ENCODE assay signal across 9 mouse cellular contexts in the genomic region with DNA sequence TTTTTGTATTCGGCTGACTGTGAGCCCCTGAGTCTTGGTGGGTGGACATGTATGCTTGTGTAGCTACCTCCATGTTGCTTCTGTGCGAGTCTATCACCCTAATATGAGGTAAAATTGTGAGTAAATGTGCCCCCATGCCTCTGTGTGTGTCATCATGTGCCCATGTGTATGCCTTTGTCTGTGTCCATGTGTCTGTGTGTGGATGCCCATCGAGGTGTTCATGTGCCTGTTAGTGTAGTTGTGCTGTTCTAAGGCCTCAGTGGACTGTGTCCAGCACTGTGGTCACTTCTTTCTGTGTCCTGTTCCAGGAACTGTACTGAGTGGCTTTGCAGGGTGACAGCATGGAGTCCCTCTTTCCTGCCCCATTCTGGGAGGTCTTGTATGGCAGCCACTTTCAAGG. TPM values are rescaled to one million over a fixed set of nuclear protein-coding genes. Genes with fewer than 3 reads are reported as not detected.
A peak's percentile ranks its signal among the peaks of the same experiment; 100 is the strongest.
DNase-seq lines count a peak whose midpoint lies in the region; ATAC-seq and TF ChIP-seq lines count a peak whose summit lies in the region.
"Had no signal": no experiment of that assay in that cellular context is flagged by ENCODE, and none has a peak within 500 bp of the region (broad histone marks: within the 10 kb centered on the region; RNA-seq: fewer than 3 reads in every experiment).

No protein-coding gene starts in this region.

- no peaks in the 10 kb centered on the region for H3K9me3 ChIP-seq in liver, embryonic 12.5 days (replicated peaks)
- H3K9me3 ChIP-seq in liver, postnatal 0 days (ENCODE audit: low read length) = no peaks in the 10 kb centered on the region
- H3K9me3 ChIP-seq in limb, embryonic 10.5 days (replicated peaks) = no peaks in the 10 kb centered on the region
- no peaks in the 10 kb centered on the region for H3K9me3 ChIP-seq in neural tube, embryonic 15.5 days (replicated peaks)
- H3K9me3 ChIP-seq in kidney, embryonic 14.5 days (ENCODE audit: control insufficient read depth, low read length) = no peaks in the 10 kb centered on the region

- H3K4me3 ChIP-seq in liver, embryonic 12.5 days = no peak overlapping the region
- H3K4me3 ChIP-seq in liver, postnatal 0 days (ENCODE audit: low read depth, low read length) = no peak overlapping the region
- H3K4me3 ChIP-seq in limb, embryonic 10.5 days = peak overlapping the region; percentile 33; the same call in 1 of the 2 replicates
- peak overlapping the region; percentile 57 for H3K4me3 ChIP-seq in neural tube, embryonic 15.5 days (replicated peaks)
- no peak overlapping the region for H3K4me3 ChIP-seq in kidney, embryonic 14.5 days (ENCODE audit: low read length)

- no peak for TF ChIP-seq CTCF in liver, postnatal 0 days (IDR thresholded peaks at IDR 0.05; ENCODE audit: low read depth)

- no peaks in the 10 kb centered on the region for H3K36me3 ChIP-seq in liver, embryonic 12.5 days
- no peaks in the 10 kb centered on the region for H3K36me3 ChIP-seq in liver, postnatal 0 days (replicated peaks; ENCODE audit: insufficient read depth, low read length)
- no peaks in the 10 kb centered on the region for H3K36me3 ChIP-seq in limb, embryonic 10.5 days
- H3K36me3 ChIP-seq in neural tube, embryonic 15.5 days = peaks cover 19% of the 10 kb centered on the region
- no peaks in the 10 kb centered on the region for H3K36me3 ChIP-seq in kidney, embryonic 14.5 days (ENCODE audit: control insufficient read depth, insufficient read depth, low read length)

- TF ChIP-seq EP300 in liver, postnatal 0 days (IDR thresholded peaks at IDR 0.05; ENCODE audit: low read depth) = no peak

- H3K4me2 ChIP-seq in liver, embryonic 12.5 days = peak overlapping the region; percentile 17; the same call in 1 of the 2 replicates
- H3K4me2 ChIP-seq in liver, postnatal 0 days (ENCODE audit: low read depth, low read length) = no peak overlapping the region
- H3K4me2 ChIP-seq in neural tube, embryonic 15.5 days = peak overlapping the region; percentile 74
- no peak overlapping the region for H3K4me2 ChIP-seq in kidney, embryonic 14.5 days (replicated peaks; ENCODE audit: low read depth, low read length)

- H3K9ac ChIP-seq in liver, embryonic 12.5 days = no peak overlapping the region
- no peak overlapping the region for H3K9ac ChIP-seq in liver, postnatal 0 days (replicated peaks)
- H3K9ac ChIP-seq in neural tube, embryonic 15.5 days (replicated peaks) = peak overlapping the region; percentile 65
- no peak overlapping the region for H3K9ac ChIP-seq in kidney, embryonic 14.5 days (ENCODE audit: low read depth, low read length)

- peak; percentile 23 to 50 for DNase-seq in cerebellum, postnatal 14 days
- no peak for DNase-seq in cerebellum, adult 18-20 months
- DNase-seq in liver, postnatal 0 days = no peak
- no peak for DNase-seq in limb, embryonic 10.5 days (ENCODE audit: low spot score)
- DNase-seq in urinary bladder, postnatal 36 days (ENCODE audit: low spot score in 2 of 2) = no peak

- no peaks in the 10 kb centered on the region for H3K27me3 ChIP-seq in liver, embryonic 12.5 days (replicated peaks)
- no peaks in the 10 kb centered on the region for H3K27me3 ChIP-seq in liver, postnatal 0 days (ENCODE audit: insufficient read depth, low read length)
- H3K27me3 ChIP-seq in limb, embryonic 10.5 days (ENCODE audit: low read depth, poor library complexity, severe bottlenecking) = no peaks in the 10 kb centered on the region
- no peaks in the 10 kb centered on the region for H3K27me3 ChIP-seq in neural tube, embryonic 15.5 days (replicated peaks)
- H3K27me3 ChIP-seq in kidney, embryonic 14.5 days (ENCODE audit: control insufficient read depth, insufficient read depth, low read length) = no peaks in the 10 kb centered on the region

- H3K27ac ChIP-seq in liver, embryonic 12.5 days = no peak overlapping the region
- H3K27ac ChIP-seq in liver, postnatal 0 days (ENCODE audit: low read depth) = no peak overlapping the region
- H3K27ac ChIP-seq in limb, embryonic 10.5 days = no peak overlapping the region
- peak overlapping the region; percentile 88 for H3K27ac ChIP-seq in neural tube, embryonic 15.5 days (replicated peaks)
- no peak overlapping the region for H3K27ac ChIP-seq in kidney, embryonic 14.5 days (ENCODE audit: low read depth, low read length)

- peaks cover 4% of the 10 kb centered on the region for H3K4me1 ChIP-seq in liver, embryonic 12.5 days
- no peaks in the 10 kb centered on the region for H3K4me1 ChIP-seq in liver, postnatal 0 days (ENCODE audit: insufficient read depth)
- H3K4me1 ChIP-seq in limb, embryonic 10.5 days = peaks cover 4% of the 10 kb centered on the region; the same call in 1 of the 2 replicates
- peaks cover 47% of the 10 kb centered on the region for H3K4me1 ChIP-seq in neural tube, embryonic 15.5 days
- H3K4me1 ChIP-seq in kidney, embryonic 14.5 days (ENCODE audit: control insufficient read depth, insufficient read depth, low read length) = no peaks in the 10 kb centered on the region

- no peak for ATAC-seq in liver, embryonic 12.5 days
- no peak for ATAC-seq in liver, postnatal 0 days
- peak; percentile 21; the same call in 1 of the 2 replicates for ATAC-seq in neural tube, embryonic 15.5 days (ENCODE audit: low FRiP score)
- ATAC-seq in kidney, embryonic 14.5 days (ENCODE audit: low FRiP score, low TSS enrichment) = no peak

- WGBS in liver, embryonic 12.5 days (ENCODE audit: insufficient replicate concordance) = 61% methylated on average over 3 of the region's 3 CpGs
- 60% methylated on average over 3 of the region's 3 CpGs for WGBS in liver, postnatal 0 days (ENCODE audit: insufficient replicate concordance)
- 85% methylated on average over 3 of the region's 3 CpGs for WGBS in limb, embryonic 10.5 days
- 59% methylated on average over 3 of the region's 3 CpGs for WGBS in neural tube, embryonic 15.5 days
- 75% methylated on average over 3 of the region's 3 CpGs for WGBS in kidney, embryonic 14.5 days

RNA-seq across cellular contexts. Expression of a gene that starts 0.6 kb away (rescaled TPM):
- 0.89 and 0.94 TPM in 2 replicates for polyA plus RNA-seq in liver, embryonic 12.5 days (2016; fragmentation: Nextera tagmentation; extraction: Ambion mirVana)
- 0.07 and 0.17 TPM in 2 replicates for polyA plus RNA-seq in liver, postnatal 0 days (2015; fragmentation: Nextera tagmentation; extraction: Ambion mirVana)
- polyA plus RNA-seq in limb, embryonic 10.5 days (2016; fragmentation: Nextera tagmentation; extraction: Ambion mirVana) = 0.33 and 0.65 TPM in 2 replicates
- 72.5 and 87.0 TPM in 2 replicates for polyA plus RNA-seq in neural tube, embryonic 15.5 days (2015; fragmentation: Nextera tagmentation; extraction: Ambion mirVana)
- 0.09 and 0.53 TPM in 2 replicates for polyA plus RNA-seq in kidney, embryonic 14.5 days (2014; fragmentation: Nextera tagmentation; extraction: Ambion mirVana)

RNA-seq across cellular contexts. Expression of a gene that starts 17.1 kb away (rescaled TPM):
- polyA plus RNA-seq in liver, embryonic 12.5 days (2016; fragmentation: Nextera tagmentation; extraction: Ambion mirVana) = not detected in 2 replicates
- not detected in 2 replicates for polyA plus RNA-seq in liver, postnatal 0 days (2015; fragmentation: Nextera tagmentation; extraction: Ambion mirVana)
- not detected in 2 replicates for polyA plus RNA-seq in limb, embryonic 10.5 days (2016; fragmentation: Nextera tagmentation; extraction: Ambion mirVana)
- polyA plus RNA-seq in neural tube, embryonic 15.5 days (2015; fragmentation: Nextera tagmentation; extraction: Ambion mirVana) = not detected in 2 replicates
- not detected in 2 replicates for polyA plus RNA-seq in kidney, embryonic 14.5 days (2014; fragmentation: Nextera tagmentation; extraction: Ambion mirVana)
- polyA plus RNA-seq: lung, embryonic 16.5 days had no signal

RNA-seq across cellular contexts. Expression of a gene that starts 21.6 kb away (rescaled TPM):
- 24.0 and 26.9 TPM in 2 replicates for polyA plus RNA-seq in liver, embryonic 12.5 days (2016; fragmentation: Nextera tagmentation; extraction: Ambion mirVana)
- 18.6 and 20.5 TPM in 2 replicates for polyA plus RNA-seq in liver, postnatal 0 days (2015; fragmentation: Nextera tagmentation; extraction: Ambion mirVana)
- polyA plus RNA-seq in limb, embryonic 10.5 days (2016; fragmentation: Nextera tagmentation; extraction: Ambion mirVana) = 94.3 and 96.4 TPM in 2 replicates
- 66.4 and 68.1 TPM in 2 replicates for polyA plus RNA-seq in neural tube, embryonic 15.5 days (2015; fragmentation: Nextera tagmentation; extraction: Ambion mirVana)
- 70.8 and 71.9 TPM in 2 replicates for polyA plus RNA-seq in kidney, embryonic 14.5 days (2014; fragmentation: Nextera tagmentation; extraction: Ambion mirVana)

RNA-seq across cellular contexts. Expression of a gene that starts 35.3 kb away (rescaled TPM):
- polyA plus RNA-seq in liver, embryonic 12.5 days (2016; fragmentation: Nextera tagmentation; extraction: Ambion mirVana) = 4.6 and 4.7 TPM in 2 replicates
- polyA plus RNA-seq in liver, postnatal 0 days (2015; fragmentation: Nextera tagmentation; extraction: Ambion mirVana) = 3.8 and 4.4 TPM in 2 replicates
- 16.5 and 25.8 TPM in 2 replicates for polyA plus RNA-seq in limb, embryonic 10.5 days (2016; fragmentation: Nextera tagmentation; extraction: Ambion mirVana)
- 43.2 and 44.9 TPM in 2 replicates for polyA plus RNA-seq in neural tube, embryonic 15.5 days (2015; fragmentation: Nextera tagmentation; extraction: Ambion mirVana)
- 24.5 and 24.8 TPM in 2 replicates for polyA plus RNA-seq in kidney, embryonic 14.5 days (2014; fragmentation: Nextera tagmentation; extraction: Ambion mirVana)

RNA-seq across cellular contexts. Expression of a gene that starts 43.9 kb away (rescaled TPM):
- 9.4 and 10.4 TPM in 2 replicates for polyA plus RNA-seq in liver, embryonic 12.5 days (2016; fragmentation: Nextera tagmentation; extraction: Ambion mirVana)
- 11.4 and 12.2 TPM in 2 replicates for polyA plus RNA-seq in liver, postnatal 0 days (2015; fragmentation: Nextera tagmentation; extraction: Ambion mirVana)
- 25.9 and 27.9 TPM in 2 replicates for polyA plus RNA-seq in limb, embryonic 10.5 days (2016; fragmentation: Nextera tagmentation; extraction: Ambion mirVana)
- polyA plus RNA-seq in neural tube, embryonic 15.5 days (2015; fragmentation: Nextera tagmentation; extraction: Ambion mirVana) = 21.0 and 21.6 TPM in 2 replicates
- 36.8 and 40.5 TPM in 2 replicates for polyA plus RNA-seq in kidney, embryonic 14.5 days (2014; fragmentation: Nextera tagmentation; extraction: Ambion mirVana)

Comparison
In these comparisons a context has a peak if more than half of its experiments do, and no peak if none do; other contexts are left out.
1. DNase-seq: peak in cerebellum, postnatal 14 days (2 of 2); none in cerebellum, adult 18-20 months (0 of 2), liver, postnatal 0 days (single experiment), limb, embryonic 10.5 days (single experiment) and urinary bladder, postnatal 36 days (0 of 2).
2. H3K4me2 ChIP-seq: peak in liver, embryonic 12.5 days (single experiment) and neural tube, embryonic 15.5 days (single experiment); none in liver, postnatal 0 days (single experiment) and kidney, embryonic 14.5 days (single experiment).
3. H3K4me3 ChIP-seq: peak in limb, embryonic 10.5 days (single experiment) and neural tube, embryonic 15.5 days (single experiment); none in liver, embryonic 12.5 days (single experiment), liver, postnatal 0 days (single experiment) and kidney, embryonic 14.5 days (single experiment).
4. RNA of a gene that starts 0.6 kb away (polyA plus RNA-seq): 72.5 to 87.0 TPM in neural tube, embryonic 15.5 days; 0.89 to 0.94 TPM in liver, embryonic 12.5 days, 0.09 to 0.53 TPM in kidney, embryonic 14.5 days, 0.33 to 0.65 TPM in limb, embryonic 10.5 days and 0.07 to 0.17 TPM in liver, postnatal 0 days; every median in the first group is over 10 times any median in the second.